ENCODE assay signal across 15 mouse cellular contexts in genomic region chr3:52729731-52730130, GRCm38 (mm10).
"Had no signal": no experiment of that assay in that cellular context is flagged by ENCODE, and none has a peak within 500 bp of the region (broad histone marks: within the 10 kb centered on the region; RNA-seq: fewer than 3 reads in every experiment).

No protein-coding gene starts in this region.

- H3K9ac ChIP-seq: liver, postnatal 0 days; lung, embryonic 15.5 days; midbrain, embryonic 13.5 days; midbrain, embryonic 15.5 days; neural tube, embryonic 12.5 days had no signal

- H3K27me3 ChIP-seq: lung, embryonic 15.5 days; midbrain, embryonic 15.5 days; neural tube, embryonic 12.5 days had no signal

- H3K36me3 ChIP-seq: lung, embryonic 15.5 days; midbrain, embryonic 13.5 days; midbrain, embryonic 15.5 days; neural tube, embryonic 12.5 days had no signal

- H3K4me3 ChIP-seq: lung, embryonic 15.5 days; megakaryocyte, embryonic 14.5 days; midbrain, embryonic 13.5 days; midbrain, embryonic 15.5 days; neural tube, embryonic 12.5 days had no signal

- ATAC-seq: midbrain, embryonic 13.5 days; midbrain, embryonic 15.5 days had no signal

- H3K27ac ChIP-seq: lung, embryonic 15.5 days; macrophage; midbrain, embryonic 13.5 days; midbrain, embryonic 15.5 days; neural tube, embryonic 12.5 days had no signal

- H3K4me2 ChIP-seq: lung, embryonic 15.5 days; midbrain, embryonic 11.5 days; midbrain, embryonic 13.5 days; midbrain, embryonic 15.5 days; neural tube, embryonic 12.5 days had no signal

- DNase-seq: liver, postnatal 0 days; lung, adult 2 months; lung, postnatal 14 days; lung, postnatal 36 days; right cerebral cortex, postnatal 14 days; thymus, adult 18-20 months; thymus, postnatal 14 days; thymus, postnatal 36 days had no signal

- H3K9me3 ChIP-seq: lung, embryonic 15.5 days; megakaryocyte, embryonic 14.5 days; midbrain, embryonic 13.5 days; midbrain, embryonic 15.5 days; neural tube, embryonic 12.5 days had no signal

- H3K4me1 ChIP-seq: megakaryocyte, embryonic 14.5 days; midbrain, embryonic 13.5 days; midbrain, embryonic 15.5 days; neural tube, embryonic 12.5 days had no signal
